Mouse (Mus musculus) erythroblast, adult 5-6 weeks (primary cell): ENCODE measurements around the gene Arfgef3. TPM values are rescaled to one million over a fixed set of nuclear protein-coding genes. Genes with fewer than 3 reads are reported as not detected.

ENCODE experiments used
- ATAC-seq: replicated peaks from 2 replicates; pipeline ENCODE4 v1.8.0; 2016; ENCODE audit warnings: moderate number of reproducible peaks, mild to moderate bottlenecking, moderate TSS enrichment, inconsistent platforms; ENCODE audit not compliant: poor library complexity, low FRiP score, severe bottlenecking
- total RNA-seq, 2 experiments: library from RNA; stranded (forward) in 1 of 2; stranded (reverse) in 1 of 2; fragments of 150-400 nt in 1 of 2; fragments of 200-764, 138-1000 nt in 1 of 2; gene quantifications; 2 replicates each; pipeline versions ENCODE4 v1.2.3 to v1.2.4; 2015 to 2017; ENCODE audit warnings: low replicate concordance in 2 of 2

Arfgef3 gene
- total RNA-seq (2015; ENCODE audit: low replicate concordance) (0.58 TPM in 1 of 2 replicates, not detected in the other), total RNA-seq (2017; ENCODE audit: low replicate concordance) (0.09 TPM in 1 of 2 replicates, not detected in the other)

GRCm38 (mm10) chr10:18743286-18744142, at the start of gene Arfgef3:
Gene Arfgef3 (minus strand): TSS chr10:18743949.
- ATAC-seq = no peak

- no peak for ATAC-seq
Observed at GRCm38 (mm10) chr10:18790063-18790462, 46.3 kb upstream of the Arfgef3 start.

- no peak for ATAC-seq
Observed at GRCm38 (mm10) chr10:18788601-18789000, 44.9 kb upstream of the Arfgef3 start.

GRCm38 (mm10) chr10:18786693-18787092, 42.9 kb upstream of the Arfgef3 start, which contains the start of gene Gm4922:
Gene Gm4922 (minus strand): TSS chr10:18786793.
- ATAC-seq = no peak

- no peak for ATAC-seq
Observed at GRCm38 (mm10) chr10:18777546-18777945, 33.8 kb upstream of the Arfgef3 start.

GRCm38 (mm10) chr10:18772537-18773179, 28.9 kb upstream of the Arfgef3 start:
- ATAC-seq = no peak

GRCm38 (mm10) chr10:18769909-18770308, 26.2 kb upstream of the Arfgef3 start:
- ATAC-seq = no peak

GRCm38 (mm10) chr10:18760241-18760640, 16.5 kb upstream of the Arfgef3 start:
- ATAC-seq = no peak

- no peak for ATAC-seq
Observed at GRCm38 (mm10) chr10:18750057-18750456, 6.3 kb upstream of the Arfgef3 start.

- ATAC-seq = no peak
Observed at GRCm38 (mm10) chr10:18742086-18742485, 1.7 kb downstream of the Arfgef3 start.

GRCm38 (mm10) chr10:18741024-18741423, 2.7 kb downstream of the Arfgef3 start:
- ATAC-seq = no peak

- ATAC-seq = no peak
Observed at GRCm38 (mm10) chr10:18728548-18728947, 15.2 kb downstream of the Arfgef3 start.

- no peak for ATAC-seq
Observed at GRCm38 (mm10) chr10:18711436-18711835, 32.3 kb downstream of the Arfgef3 start.

- ATAC-seq = no peak
Observed at GRCm38 (mm10) chr10:18710949-18711348, 32.8 kb downstream of the Arfgef3 start.

GRCm38 (mm10) chr10:18709836-18710235, 33.9 kb downstream of the Arfgef3 start:
- ATAC-seq = no peak

GRCm38 (mm10) chr10:18708641-18709040, 35.1 kb downstream of the Arfgef3 start:
- ATAC-seq = no peak

GRCm38 (mm10) chr10:18704393-18705120, 39.2 kb downstream of the Arfgef3 start:
- ATAC-seq = no peak

GRCm38 (mm10) chr10:18701517-18701916, 42.2 kb downstream of the Arfgef3 start:
- no peak for ATAC-seq

- ATAC-seq = no peak
Observed at GRCm38 (mm10) chr10:18700117-18700516, 43.6 kb downstream of the Arfgef3 start.

GRCm38 (mm10) chr10:18699151-18699550, 44.6 kb downstream of the Arfgef3 start:
- no peak for ATAC-seq
